ENCODE assay signal across 13 mouse cellular contexts in genomic region chr12:91265462-91265861, GRCm38 (mm10).
DNase-seq lines count a peak whose midpoint lies in the region; ATAC-seq and TF ChIP-seq lines count a peak whose summit lies in the region.
"Had no signal": no experiment of that assay in that cellular context is flagged by ENCODE, and none has a peak within 500 bp of the region (broad histone marks: within the 10 kb centered on the region; RNA-seq: fewer than 3 reads in every experiment).

No protein-coding gene starts in this region.

- no peak for TF ChIP-seq CTCF in liver, adult 2 months (IDR thresholded peaks at IDR 0.05; ENCODE audit: low read depth, low read length)

- intact Hi-C loops in heart, postnatal 10 days (cut with DNase I): no loop called here

- no peaks in the 10 kb centered on the region for H3K27me3 ChIP-seq in liver, adult 2 months (ENCODE audit: control insufficient read depth, insufficient read depth, low read length)
- H3K27me3 ChIP-seq in liver, embryonic 12.5 days (replicated peaks): no peaks in the 10 kb centered on the region
- H3K27me3 ChIP-seq in midbrain, embryonic 16.5 days (ENCODE audit: control insufficient read depth, insufficient read depth, low read depth, low read length): no peaks in the 10 kb centered on the region
- H3K27me3 ChIP-seq: liver, embryonic 15.5 days; Patski had no signal

- H3K79me2 ChIP-seq in liver, adult 2 months (ENCODE audit: control insufficient read depth, insufficient read depth, low read length): no peaks in the 10 kb centered on the region

- TF ChIP-seq POLR2A in liver, adult 2 months (IDR thresholded peaks at IDR 0.05; ENCODE audit: extremely low read depth, insufficient read depth, low read length): no peak

- no peak for ATAC-seq in liver, embryonic 12.5 days
- ATAC-seq in midbrain, embryonic 16.5 days: peak; percentile 90

- no peak overlapping the region for H3K27ac ChIP-seq in liver, adult 2 months (replicated peaks; ENCODE audit: insufficient read depth, low read depth, low read length)
- no peak overlapping the region for H3K27ac ChIP-seq in liver, embryonic 12.5 days
- 0 out of 2 replicates have a peak overlapping the region, but pooled peaks have one; percentile 32 for H3K27ac ChIP-seq in midbrain, embryonic 16.5 days (ENCODE audit: low read length)
- H3K27ac ChIP-seq: liver, embryonic 15.5 days had no signal

- WGBS in liver, adult 2 months: 39% methylated on average over 5 of the region's 5 CpGs
- 72% methylated on average over 5 of the region's 5 CpGs for WGBS in liver, embryonic 12.5 days (ENCODE audit: insufficient replicate concordance)
- 10% methylated on average over 5 of the region's 5 CpGs for WGBS in midbrain, embryonic 16.5 days

- no peak overlapping the region for H3K4me3 ChIP-seq in liver, adult 2 months (ENCODE audit: insufficient read depth, low read depth, low read length)
- H3K4me3 ChIP-seq in liver, embryonic 12.5 days: no peak overlapping the region
- no peak overlapping the region for H3K4me3 ChIP-seq in midbrain, embryonic 16.5 days (ENCODE audit: low read depth, low read length)
- H3K4me3 ChIP-seq: liver, embryonic 15.5 days had no signal

- no peaks in the 10 kb centered on the region for H3K4me1 ChIP-seq in liver, adult 2 months (ENCODE audit: control insufficient read depth, insufficient read depth, low read length)
- H3K4me1 ChIP-seq in liver, embryonic 12.5 days: no peaks in the 10 kb centered on the region
- peaks cover 8% of the 10 kb centered on the region; the same call in 1 of the 2 replicates for H3K4me1 ChIP-seq in midbrain, embryonic 16.5 days (ENCODE audit: control insufficient read depth, insufficient read depth, low read length)
- H3K4me1 ChIP-seq: liver, embryonic 15.5 days had no signal

- no peak overlapping the region for H3K9ac ChIP-seq in liver, adult 2 months (ENCODE audit: low read depth, low read length)
- H3K9ac ChIP-seq in liver, embryonic 12.5 days: no peak overlapping the region
- no peak overlapping the region for H3K9ac ChIP-seq in midbrain, embryonic 16.5 days (ENCODE audit: low read depth, low read length)
- H3K9ac ChIP-seq: liver, embryonic 15.5 days had no signal

- no peaks in the 10 kb centered on the region for H3K9me3 ChIP-seq in liver, embryonic 12.5 days (replicated peaks)
- H3K9me3 ChIP-seq in midbrain, embryonic 16.5 days (replicated peaks; ENCODE audit: control insufficient read depth, low read length, poor library complexity, severe bottlenecking): no peaks in the 10 kb centered on the region
- H3K9me3 ChIP-seq: liver, embryonic 15.5 days had no signal

- peak; percentile 39 to 51 for DNase-seq in cerebellum, postnatal 10 days
- no peak for DNase-seq in cerebellum, adult 9-10 months
- peak; percentile 33 for DNase-seq in liver, adult 2 months (ENCODE audit: extremely low read depth, low read depth, low spot score)
- DNase-seq in heart, postnatal 10 days: peak; percentile 22 to 27
- DNase-seq in right cerebral cortex, adult 2 months (ENCODE audit: low spot score in 2 of 2): no peak
- DNase-seq in urinary bladder, postnatal 36 days (ENCODE audit: low spot score in 2 of 2): no peak
- DNase-seq: B cell, adult 2 months; layer of hippocampus, postnatal 36 days; right cerebral cortex, postnatal 14 days had no signal

- no peak overlapping the region for H3K4me2 ChIP-seq in liver, embryonic 12.5 days
- no peak overlapping the region for H3K4me2 ChIP-seq in midbrain, embryonic 16.5 days (ENCODE audit: low read length)
- H3K4me2 ChIP-seq: liver, embryonic 15.5 days had no signal

- no peaks in the 10 kb centered on the region for H3K36me3 ChIP-seq in liver, adult 2 months (ENCODE audit: control insufficient read depth, insufficient read depth, low read length)
- peaks cover 8% of the 10 kb centered on the region for H3K36me3 ChIP-seq in liver, embryonic 12.5 days
- H3K36me3 ChIP-seq in midbrain, embryonic 16.5 days (ENCODE audit: control insufficient read depth, insufficient read depth, low read length): no peaks in the 10 kb centered on the region

Comparison
In these comparisons a context has a peak if more than half of its experiments do, and no peak if none do; other contexts are left out.
1. DNase-seq: peak in cerebellum, postnatal 10 days (2 of 2), liver, adult 2 months (single experiment) and heart, postnatal 10 days (2 of 2); none in cerebellum, adult 9-10 months (single experiment), right cerebral cortex, adult 2 months (0 of 2) and urinary bladder, postnatal 36 days (0 of 2).